Mouse (Mus musculus) spleen, adult 2 months (tissue): ENCODE data around the gene Gcgr.

ENCODE experiments used
- CTCF ChIP-seq: fragments of 200-500 bp; IDR thresholded peaks from 2 replicates; pipeline ENCODE4 v1.5.1; 2011; ENCODE audit warnings: mild to moderate bottlenecking, inconsistent platforms; ENCODE audit not compliant: insufficient read depth, insufficient read length, insufficient replicate concordance; ENCODE audit errors: extremely low read depth
- POLR2A ChIP-seq: fragments of 200-500 bp; IDR thresholded peaks from 2 replicates; pipeline ENCODE4 v1.6.1; 2011; ENCODE audit warnings: low read depth, low read length, inconsistent platforms

GRCm38 (mm10) chr11:120506899-120507298 is 23.6 kb upstream of the Gcgr start:
- TF ChIP-seq CTCF (peak; percentile 4; the same call in 1 of the 2 replicates), POLR2A (no peak)
